Mouse (Mus musculus): ENCODE data around the gene Dnajb4. TPM values are rescaled to one million over a fixed set of nuclear protein-coding genes. Genes with fewer than 3 reads are reported as not detected.

The Dnajb4 gene
- polyA plus RNA-seq, 1 experiment, result 1.4 TPM

DNA sequence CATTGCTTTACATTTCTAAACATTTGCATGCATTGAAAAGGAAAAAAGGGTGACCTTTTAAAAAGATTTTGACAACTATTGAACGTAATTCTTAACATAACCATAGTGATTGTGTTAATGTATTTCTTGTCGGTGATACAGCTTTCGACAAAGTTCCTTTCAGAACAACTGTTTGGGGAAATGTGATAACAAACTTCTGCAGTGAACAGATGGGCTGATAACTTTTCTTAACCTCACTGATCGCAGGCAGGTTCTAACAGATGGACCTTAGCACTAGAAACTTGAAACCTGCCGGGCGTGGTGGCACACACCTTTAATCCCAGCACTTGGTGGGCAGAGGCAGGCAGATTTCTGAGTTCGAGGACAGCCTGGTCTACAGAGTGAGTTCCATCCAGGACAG is 18.7 kb upstream of the Dnajb4 start:
- Histone ChIP-seq H3K27me3 (ENCODE audit: control insufficient read depth, insufficient read depth, low read length) (no peaks in the 10 kb centered on the region), H3K4me3 (ENCODE audit: low read depth, low read length) (no peak overlapping the region), H3K4me1 (ENCODE audit: control insufficient read depth, insufficient read depth, insufficient read length, low read length) (no peaks in the 10 kb centered on the region), H3K27ac (ENCODE audit: insufficient read depth, low read depth, low read length) (no peak overlapping the region), H3K36me3 (ENCODE audit: control insufficient read depth, insufficient read depth, low read length) (peaks cover 52% of the 10 kb centered on the region)
- 62% methylated on average over 7 of the region's 7 CpGs for WGBS
- no peak for TF ChIP-seq CTCF (IDR thresholded peaks at IDR 0.05; ENCODE audit: extremely low read depth, insufficient read length, insufficient replicate concordance, low read depth, low read length)
- no peak for TF ChIP-seq POLR2A (IDR thresholded peaks at IDR 0.05; ENCODE audit: low read depth, low read length)

DNA sequence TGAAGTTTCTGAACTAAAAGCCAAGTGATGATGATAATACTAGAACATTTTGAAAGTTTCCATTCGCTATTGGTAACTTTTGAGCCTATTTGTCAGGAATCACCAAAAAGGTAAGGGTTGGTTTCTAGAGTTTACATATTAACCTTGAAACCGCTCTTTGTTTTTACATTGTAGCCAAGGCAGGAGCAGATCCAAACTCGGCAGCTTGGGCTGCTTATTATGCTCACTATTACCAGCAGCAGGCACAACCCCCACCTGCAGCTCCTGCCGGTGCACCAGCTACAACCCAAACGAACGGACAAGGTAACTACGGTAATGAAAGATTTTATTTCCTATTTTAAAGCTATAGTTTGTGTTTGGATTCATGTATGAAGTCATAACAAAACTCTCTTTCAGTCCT is 15.8 kb upstream of the Dnajb4 start:
- no peaks in the 10 kb centered on the region for H3K27me3 ChIP-seq (ENCODE audit: control insufficient read depth, insufficient read depth, low read length)
- peaks cover 67% of the 10 kb centered on the region for H3K36me3 ChIP-seq (ENCODE audit: control insufficient read depth, insufficient read depth, low read length)
- no peak overlapping the region for H3K4me3 ChIP-seq (ENCODE audit: low read depth, low read length)
- H3K27ac ChIP-seq (ENCODE audit: insufficient read depth, low read depth, low read length), result no peak overlapping the region
- WGBS, result 82% methylated on average over 7 of the region's 7 CpGs
- TF ChIP-seq CTCF (IDR thresholded peaks at IDR 0.05; ENCODE audit: extremely low read depth, insufficient read length, insufficient replicate concordance, low read depth, low read length) (no peak), POLR2A (IDR thresholded peaks at IDR 0.05; ENCODE audit: low read depth, low read length) (no peak)
- H3K4me1 ChIP-seq (ENCODE audit: control insufficient read depth, insufficient read depth, insufficient read length, low read length), result no peaks in the 10 kb centered on the region

DNA sequence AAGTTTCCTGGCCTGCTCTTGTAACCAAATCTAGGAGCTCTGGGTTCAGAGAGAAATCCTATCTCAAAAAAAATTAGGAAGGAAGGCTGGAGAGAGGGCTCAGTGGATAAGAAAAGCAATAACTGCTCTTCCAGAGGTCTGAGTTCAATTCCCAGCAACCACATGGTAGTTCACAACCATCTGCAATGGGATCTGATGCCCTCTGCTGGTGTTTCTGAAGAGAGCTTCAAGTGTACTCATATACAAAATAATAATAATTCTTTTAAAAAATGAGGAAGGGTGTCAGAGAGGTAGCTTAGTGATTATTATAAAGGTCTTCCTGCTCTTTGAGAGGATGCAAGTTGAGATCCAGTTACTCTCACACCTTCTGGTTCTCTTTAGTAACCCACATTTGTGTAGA is 14.8 kb upstream of the Dnajb4 start:
- Histone ChIP-seq H3K27me3 (ENCODE audit: control insufficient read depth, insufficient read depth, low read length) (no peaks in the 10 kb centered on the region), H3K4me3 (ENCODE audit: low read depth, low read length) (no peak overlapping the region), H3K36me3 (ENCODE audit: control insufficient read depth, insufficient read depth, low read length) (peaks cover 73% of the 10 kb centered on the region), H3K4me1 (ENCODE audit: control insufficient read depth, insufficient read depth, insufficient read length, low read length) (no peaks in the 10 kb centered on the region), H3K27ac (ENCODE audit: insufficient read depth, low read depth, low read length) (no peak overlapping the region)
- no peak for TF ChIP-seq CTCF (IDR thresholded peaks at IDR 0.05; ENCODE audit: extremely low read depth, insufficient read length, insufficient replicate concordance, low read depth, low read length)

DNA sequence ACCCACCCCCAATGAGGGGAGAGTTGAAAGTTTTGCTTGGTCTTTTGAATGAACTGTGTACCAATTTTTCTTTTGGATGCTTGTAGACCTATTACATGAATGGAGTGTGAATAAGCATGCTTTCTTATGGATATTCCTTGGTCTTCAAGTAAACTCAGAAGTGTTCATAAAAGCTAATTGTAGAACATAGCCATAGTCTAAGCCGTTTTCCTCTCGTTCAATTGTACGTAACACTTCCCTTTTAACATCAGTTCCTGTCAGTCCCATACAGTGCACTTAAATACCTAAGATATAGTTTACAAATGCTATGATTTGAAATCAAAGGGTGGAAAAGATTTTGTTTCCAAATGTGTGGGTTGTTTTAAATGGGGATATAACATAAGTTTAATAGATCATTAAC is 3.3 kb upstream of the Dnajb4 start:
- H3K4me3 ChIP-seq (ENCODE audit: low read depth, low read length), result no peak overlapping the region
- 21% methylated on average over 3 of the region's 3 CpGs for WGBS
- no peaks in the 10 kb centered on the region for H3K27me3 ChIP-seq (ENCODE audit: control insufficient read depth, insufficient read depth, low read length)
- peaks cover 22% of the 10 kb centered on the region for H3K36me3 ChIP-seq (ENCODE audit: control insufficient read depth, insufficient read depth, low read length)
- TF ChIP-seq CTCF (IDR thresholded peaks at IDR 0.05; ENCODE audit: extremely low read depth, insufficient read length, insufficient replicate concordance, low read depth, low read length), result no peak
- no peak for TF ChIP-seq POLR2A (IDR thresholded peaks at IDR 0.05; ENCODE audit: low read depth, low read length)
- H3K4me1 ChIP-seq (ENCODE audit: control insufficient read depth, insufficient read depth, insufficient read length, low read length), result peaks cover 3% of the 10 kb centered on the region; the same call in 1 of the 2 replicates
- no peak overlapping the region for H3K27ac ChIP-seq (ENCODE audit: insufficient read depth, low read depth, low read length)

DNA sequence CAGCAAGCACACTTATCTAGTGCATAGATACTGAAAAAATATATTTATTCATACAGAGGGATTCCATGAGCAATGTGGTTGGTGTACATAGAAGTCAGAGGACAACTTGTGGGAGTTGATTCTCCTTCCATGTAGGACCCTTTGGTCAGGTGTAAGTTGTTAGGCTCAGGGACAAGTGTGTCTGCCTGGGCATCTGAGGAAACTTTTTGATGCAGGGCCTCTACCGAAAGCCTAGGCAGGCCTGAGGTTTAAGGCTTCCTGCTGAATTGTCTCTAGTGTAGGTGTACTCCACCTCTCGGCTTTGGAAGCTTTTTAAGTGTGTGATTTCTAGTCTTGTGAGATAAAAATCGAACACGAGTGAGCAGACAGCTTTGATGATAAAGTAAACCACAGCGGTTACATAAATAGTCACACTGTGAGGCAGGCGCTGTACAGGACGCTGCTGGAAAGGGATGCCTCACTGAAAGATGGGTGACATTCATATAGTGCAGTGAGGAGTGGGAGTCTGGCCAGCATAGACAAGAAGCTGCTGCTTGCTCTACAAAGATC is 1.7 kb upstream of the Dnajb4 start:
- Histone ChIP-seq H3K4me3 (ENCODE audit: low read depth, low read length) (peak overlapping the region; percentile 71), H3K36me3 (ENCODE audit: control insufficient read depth, insufficient read depth, low read length) (peaks cover 11% of the 10 kb centered on the region), H3K27me3 (ENCODE audit: control insufficient read depth, insufficient read depth, low read length) (no peaks in the 10 kb centered on the region), H3K4me1 (ENCODE audit: control insufficient read depth, insufficient read depth, insufficient read length, low read length) (peaks cover 5% of the 10 kb centered on the region; the same call in 1 of the 2 replicates), H3K27ac (ENCODE audit: insufficient read depth, low read depth, low read length) (peak overlapping the region; percentile 17; the same call in 1 of the 2 replicates)
- 2% methylated on average over 7 of the region's 7 CpGs for WGBS
- no peak for TF ChIP-seq POLR2A (IDR thresholded peaks at IDR 0.05; ENCODE audit: low read depth, low read length)
- no peak for TF ChIP-seq CTCF (IDR thresholded peaks at IDR 0.05; ENCODE audit: extremely low read depth, insufficient read length, insufficient replicate concordance, low read depth, low read length)

DNA sequence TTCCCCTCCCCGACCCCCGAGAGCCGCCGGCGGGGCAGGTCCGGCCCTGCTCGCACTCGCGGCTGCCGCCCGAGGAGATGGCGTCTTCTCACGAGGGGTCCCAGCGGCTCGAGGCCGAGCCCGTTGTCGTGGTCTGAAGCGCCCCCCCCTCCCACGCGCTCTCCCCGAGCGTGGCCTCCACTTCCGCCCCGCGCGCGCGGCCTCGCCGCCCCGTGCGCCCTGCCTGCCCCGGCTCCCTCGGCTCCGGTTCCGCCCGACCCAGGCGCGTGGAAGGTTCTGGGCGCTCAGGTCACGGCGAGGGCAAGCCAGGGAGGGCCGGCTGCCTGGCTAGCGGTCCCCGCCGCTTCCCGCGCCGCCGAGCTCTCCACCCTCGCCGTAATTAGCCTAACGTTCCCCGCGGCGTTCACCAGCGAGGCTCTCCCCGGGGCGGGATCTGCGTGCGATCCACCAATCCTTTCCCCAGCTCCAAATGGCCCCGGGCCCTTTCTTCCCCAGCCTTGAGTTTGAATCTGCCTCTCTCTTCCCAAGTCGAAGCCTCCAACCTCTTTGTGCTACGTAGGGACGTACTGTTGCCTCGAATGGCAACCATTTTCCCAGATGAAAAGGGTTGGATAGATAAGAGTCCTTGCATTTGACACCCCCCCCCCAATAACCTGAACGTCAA is 758 bp upstream of the Dnajb4 start:
- Histone ChIP-seq H3K4me1 (ENCODE audit: control insufficient read depth, insufficient read depth, insufficient read length, low read length) (peaks cover 9% of the 10 kb centered on the region; the same call in 1 of the 2 replicates), H3K4me3 (ENCODE audit: low read depth, low read length) (peak overlapping the region; percentile 71), H3K36me3 (ENCODE audit: control insufficient read depth, insufficient read depth, low read length) (peaks cover 5% of the 10 kb centered on the region), H3K27me3 (ENCODE audit: control insufficient read depth, insufficient read depth, low read length) (no peaks in the 10 kb centered on the region), H3K27ac (ENCODE audit: insufficient read depth, low read depth, low read length) (peak overlapping the region; percentile 86)
- no peak for TF ChIP-seq CTCF (IDR thresholded peaks at IDR 0.05; ENCODE audit: extremely low read depth, insufficient read length, insufficient replicate concordance, low read depth, low read length)
- no peak for TF ChIP-seq POLR2A (IDR thresholded peaks at IDR 0.05; ENCODE audit: low read depth, low read length)
- WGBS, result under 1% methylated on average over 68 of the region's 68 CpGs

DNA sequence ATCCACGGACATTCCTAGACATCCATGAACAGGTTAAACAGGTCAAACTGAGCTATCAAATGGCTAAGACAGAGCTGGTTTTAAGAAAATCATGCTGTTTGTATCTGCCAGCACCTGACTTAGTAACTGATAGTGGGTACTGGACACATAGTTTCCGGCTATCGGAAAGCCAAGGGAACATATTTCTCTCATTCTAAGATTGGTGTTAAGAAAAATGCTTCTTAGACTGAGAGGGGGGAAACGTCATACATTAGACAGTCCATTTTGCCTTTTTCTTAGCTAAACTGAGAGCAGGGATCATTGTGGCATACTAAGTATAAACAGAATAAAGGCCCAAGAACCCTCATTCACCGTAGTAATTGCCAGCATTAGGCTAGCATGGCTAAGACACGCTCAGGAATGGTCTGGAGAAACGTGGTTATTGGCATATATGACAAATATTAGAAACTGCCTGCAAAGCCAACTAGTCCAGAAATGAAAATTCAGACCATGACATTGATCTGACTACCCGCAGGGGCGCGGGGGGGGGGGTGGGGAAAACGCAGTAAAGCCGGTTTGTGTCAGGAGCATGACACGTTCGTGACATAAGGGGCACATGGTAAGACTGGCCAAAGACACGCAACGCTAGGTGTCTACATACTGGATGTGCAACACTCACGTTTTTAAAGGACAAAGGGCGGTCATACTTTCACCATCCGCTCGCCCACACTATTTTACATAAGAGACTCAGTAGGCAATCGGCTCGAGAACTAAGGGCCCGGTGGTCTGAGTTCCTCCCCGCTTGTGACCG is 730 bp downstream of the Dnajb4 start:
- Histone ChIP-seq H3K27me3 (ENCODE audit: control insufficient read depth, insufficient read depth, low read length) (no peaks in the 10 kb centered on the region), H3K4me3 (ENCODE audit: low read depth, low read length) (peak overlapping the region; percentile 71), H3K4me1 (ENCODE audit: control insufficient read depth, insufficient read depth, insufficient read length, low read length) (peaks cover 9% of the 10 kb centered on the region; the same call in 1 of the 2 replicates), H3K27ac (ENCODE audit: insufficient read depth, low read depth, low read length) (peak overlapping the region; percentile 95), H3K36me3 (ENCODE audit: control insufficient read depth, insufficient read depth, low read length) (no peaks in the 10 kb centered on the region)
- WGBS, result 2% methylated on average over 25 of the region's 25 CpGs
- no peak for TF ChIP-seq CTCF (IDR thresholded peaks at IDR 0.05; ENCODE audit: extremely low read depth, insufficient read length, insufficient replicate concordance, low read depth, low read length)
- TF ChIP-seq POLR2A (IDR thresholded peaks at IDR 0.05; ENCODE audit: low read depth, low read length), result no peak
